ENCODE assay signal across 9 mouse cellular contexts in the genomic region with DNA sequence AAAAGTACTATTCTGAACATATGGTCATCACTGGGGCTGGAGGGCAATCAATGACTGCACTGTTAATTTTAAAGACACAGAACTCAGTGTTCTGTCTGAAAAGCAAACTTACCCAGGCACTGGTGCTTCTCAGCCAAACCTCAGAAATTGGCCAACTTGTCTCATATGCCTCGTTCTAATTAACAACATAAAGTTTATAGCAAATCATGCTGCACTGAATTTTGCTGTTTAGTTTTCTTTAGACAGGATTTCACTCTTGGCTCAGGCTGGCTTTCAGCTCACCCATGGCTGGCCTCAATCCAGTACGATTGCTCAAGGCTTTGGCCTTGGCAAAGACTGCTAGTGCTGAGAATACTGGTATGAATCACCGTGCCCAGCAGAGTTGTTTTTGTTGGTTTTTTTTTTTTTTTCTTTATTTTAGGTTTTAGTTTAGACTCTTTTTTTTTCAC. TPM values are rescaled to one million over a fixed set of nuclear protein-coding genes. Genes with fewer than 3 reads are reported as not detected.
DNase-seq lines count a peak whose midpoint lies in the region; ATAC-seq lines count a peak whose summit lies in the region.
"Had no signal": no experiment of that assay in that cellular context is flagged by ENCODE, and none has a peak within 500 bp of the region (broad histone marks: within the 10 kb centered on the region; RNA-seq: fewer than 3 reads in every experiment).

No protein-coding gene starts in this region.

- 59% methylated on average over 3 of the region's 3 CpGs for WGBS in kidney, embryonic 16.5 days

- no peaks in the 10 kb centered on the region for H3K4me1 ChIP-seq in kidney, embryonic 16.5 days (ENCODE audit: insufficient read depth, low read length)

- H3K4me2 ChIP-seq in kidney, embryonic 16.5 days (replicated peaks; ENCODE audit: low read depth, low read length) = no peak overlapping the region

- DNase-seq in kidney, adult 18-20 months = peak; percentile 77
- peak; percentile 50 to 74 for DNase-seq in adrenal gland, postnatal 4 days (ENCODE audit: low spot score in 2 of 2)
- DNase-seq in gastrocnemius, postnatal 10 days = peak; percentile 76
- peak; percentile 82 for DNase-seq in layer of hippocampus, adult 11-12 months (ENCODE audit: low spot score)
- DNase-seq in lung, postnatal 10 days = peak; percentile 89
- DNase-seq in telencephalon, adult 2 months (ENCODE audit: low read depth, low spot score) = peak; percentile 42
- DNase-seq in thymus, adult 18-20 months = no peak

- no peak for ATAC-seq in kidney, embryonic 16.5 days (ENCODE audit: low FRiP score, low TSS enrichment)

- no peaks in the 10 kb centered on the region for H3K27me3 ChIP-seq in kidney, embryonic 16.5 days (ENCODE audit: insufficient read depth, low read length)
- H3K27me3 ChIP-seq: megakaryocyte, embryonic 14.5 days had no signal

- no peak overlapping the region for H3K27ac ChIP-seq in kidney, embryonic 16.5 days (ENCODE audit: low read length)

- H3K4me3 ChIP-seq in kidney, embryonic 16.5 days (ENCODE audit: low read length) = no peak overlapping the region
- H3K4me3 ChIP-seq: megakaryocyte, embryonic 14.5 days had no signal

- no peaks in the 10 kb centered on the region for H3K36me3 ChIP-seq in kidney, embryonic 16.5 days (ENCODE audit: insufficient read depth, low read length)

- no peaks in the 10 kb centered on the region for H3K9me3 ChIP-seq in kidney, embryonic 16.5 days (ENCODE audit: low read length)
- H3K9me3 ChIP-seq: megakaryocyte, embryonic 14.5 days had no signal

- H3K9ac ChIP-seq in kidney, embryonic 16.5 days (replicated peaks; ENCODE audit: low read length) = no peak overlapping the region

RNA-seq across cellular contexts. Expression of gene Lnpep, which starts 24.0 kb away (rescaled TPM):
- 7.8 and 9.8 TPM in 2 replicates for polyA plus RNA-seq in kidney, embryonic 16.5 days (2015; fragmentation: Nextera tagmentation; extraction: Ambion mirVana)
- 100 to 1,000 TPM; 113 to 129 TPM for total RNA-seq in adrenal gland, postnatal 4 days (2021)
- 10 to 100 TPM; 91.2 to 95.0 TPM for total RNA-seq in gastrocnemius, postnatal 10 days (2021)

Comparison
In these comparisons a context has a peak if more than half of its experiments do, and no peak if none do; other contexts are left out.
1. DNase-seq: peak in kidney, adult 18-20 months (single experiment), adrenal gland, postnatal 4 days (2 of 2), gastrocnemius, postnatal 10 days (single experiment), layer of hippocampus, adult 11-12 months (single experiment), lung, postnatal 10 days (single experiment) and telencephalon, adult 2 months (single experiment); none in thymus, adult 18-20 months (0 of 2).